Mouse (Mus musculus): ENCODE results near the gene Gm10100. TPM values are rescaled to one million over a fixed set of nuclear protein-coding genes. Genes with fewer than 3 reads are reported as not detected.
"Not testable (repeated sequence)": the region's sequence is repeated elsewhere in the genome, so short reads cannot be mapped to it uniquely, and the experiment has no call there.

Gene Gm10100
- polyA plus RNA-seq, 1 experiment = not detected

DNA sequence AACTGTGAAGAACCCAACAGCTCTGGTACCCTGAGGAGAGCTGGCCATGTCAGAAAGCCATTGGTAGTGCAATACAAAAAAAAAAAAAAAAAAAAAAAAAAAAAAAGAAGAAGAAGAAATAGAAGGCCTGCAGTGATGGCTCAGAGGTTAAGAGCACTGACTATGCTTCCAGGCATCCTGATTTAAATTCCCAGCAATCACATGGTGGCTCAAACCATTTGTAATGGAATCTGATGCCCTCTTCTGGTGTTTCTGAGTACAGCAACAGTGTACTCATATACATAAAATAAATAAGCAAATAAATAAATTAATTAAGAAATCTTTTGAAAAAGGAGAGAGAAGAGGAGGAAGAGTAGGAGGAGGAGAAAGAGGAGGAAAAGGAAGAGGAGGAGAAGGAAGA, 27.2 kb downstream of the Gm10100 start:
- no peak overlapping the region for H3K27ac ChIP-seq (ENCODE audit: control insufficient read depth, insufficient read depth, low read depth, low read length)
- H3K4me3 ChIP-seq (ENCODE audit: control insufficient read depth, low read depth, low read length) = no peak overlapping the region
- no peaks in the 10 kb centered on the region for H3K36me3 ChIP-seq (ENCODE audit: control insufficient read depth, insufficient read depth, low read length)
- TF ChIP-seq CTCF (IDR thresholded peaks at IDR 0.05; ENCODE audit: control insufficient read depth, insufficient read depth, insufficient replicate concordance, low read depth, low read length) (no peak), POLR2A (IDR thresholded peaks at IDR 0.05; ENCODE audit: control insufficient read depth, low read depth, low read length) (no peak)
- no peaks in the 10 kb centered on the region for H3K27me3 ChIP-seq (ENCODE audit: control insufficient read depth, insufficient read depth, low read length)
- H3K4me1 ChIP-seq (ENCODE audit: control insufficient read depth, insufficient read depth, low read length) = no peaks in the 10 kb centered on the region

DNA sequence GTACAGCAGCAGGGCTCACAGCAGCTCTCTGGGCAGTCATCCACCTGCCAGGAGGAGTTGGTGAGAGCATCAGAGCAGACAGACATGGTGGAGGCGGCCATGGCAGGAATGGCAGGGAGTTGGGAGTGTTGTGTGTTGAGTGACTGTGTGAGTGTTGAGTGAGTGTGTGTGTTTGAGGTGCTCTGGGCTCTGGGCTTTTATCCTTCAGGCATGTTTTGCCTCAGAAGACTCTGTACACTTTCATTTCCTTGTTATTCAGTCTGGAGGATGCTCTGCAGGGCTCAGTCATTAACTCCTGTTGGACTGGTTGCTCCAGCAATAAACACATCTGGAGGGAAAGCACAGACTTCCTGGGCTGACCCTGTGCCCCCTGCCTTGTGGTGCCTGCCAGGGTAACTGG, 33.3 kb downstream of the Gm10100 start, which contains the start of gene Gm3233:
TSS of gene Gm3233 (minus strand) at position 101 of the 400 bp plus-strand sequence.
- H3K27me3 ChIP-seq (ENCODE audit: control insufficient read depth, insufficient read depth, low read length); H3K4me1 ChIP-seq (ENCODE audit: control insufficient read depth, insufficient read depth, low read length); H3K27ac ChIP-seq (ENCODE audit: control insufficient read depth, insufficient read depth, low read depth, low read length): not testable (repeated sequence)

DNA sequence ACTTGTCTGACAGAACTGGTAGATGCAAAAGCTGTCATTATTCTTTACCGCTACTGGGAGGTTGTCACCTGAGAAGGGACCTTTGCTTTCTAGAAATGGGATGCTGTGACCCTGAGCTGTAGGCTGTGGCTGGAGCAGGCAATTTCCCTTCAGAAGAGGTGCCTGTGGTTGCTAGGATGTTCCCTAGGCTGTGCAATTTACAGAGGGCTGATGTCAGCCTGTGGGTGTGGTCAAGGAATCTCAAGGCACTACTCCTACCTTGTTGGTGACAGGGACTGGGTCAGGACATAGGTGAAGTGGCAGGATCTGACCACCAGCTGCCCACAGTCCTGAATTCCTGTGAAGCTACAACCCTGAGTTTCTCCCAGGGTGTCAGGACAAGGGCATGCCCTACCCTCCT, 43.4 kb downstream of the Gm10100 start:
- Histone ChIP-seq H3K4me1 (ENCODE audit: control insufficient read depth, insufficient read depth, low read length) (no peaks in the 10 kb centered on the region), H3K27me3 (ENCODE audit: control insufficient read depth, insufficient read depth, low read length) (no peaks in the 10 kb centered on the region), H3K4me3 (ENCODE audit: control insufficient read depth, low read depth, low read length) (no peak overlapping the region), H3K36me3 (ENCODE audit: control insufficient read depth, insufficient read depth, low read length) (no peaks in the 10 kb centered on the region), H3K27ac (ENCODE audit: control insufficient read depth, insufficient read depth, low read depth, low read length) (no peak overlapping the region)
- no peak for TF ChIP-seq POLR2A (IDR thresholded peaks at IDR 0.05; ENCODE audit: control insufficient read depth, low read depth, low read length)
- no peak for TF ChIP-seq CTCF (IDR thresholded peaks at IDR 0.05; ENCODE audit: control insufficient read depth, insufficient read depth, insufficient replicate concordance, low read depth, low read length)

More for the DNA sequence above, 33.3 kb downstream of the Gm10100 start, which contains the start of gene Gm3233:
- not testable (repeated sequence) for H3K36me3 ChIP-seq (ENCODE audit: control insufficient read depth, insufficient read depth, low read length); H3K4me3 ChIP-seq (ENCODE audit: control insufficient read depth, low read depth, low read length)

DNA sequence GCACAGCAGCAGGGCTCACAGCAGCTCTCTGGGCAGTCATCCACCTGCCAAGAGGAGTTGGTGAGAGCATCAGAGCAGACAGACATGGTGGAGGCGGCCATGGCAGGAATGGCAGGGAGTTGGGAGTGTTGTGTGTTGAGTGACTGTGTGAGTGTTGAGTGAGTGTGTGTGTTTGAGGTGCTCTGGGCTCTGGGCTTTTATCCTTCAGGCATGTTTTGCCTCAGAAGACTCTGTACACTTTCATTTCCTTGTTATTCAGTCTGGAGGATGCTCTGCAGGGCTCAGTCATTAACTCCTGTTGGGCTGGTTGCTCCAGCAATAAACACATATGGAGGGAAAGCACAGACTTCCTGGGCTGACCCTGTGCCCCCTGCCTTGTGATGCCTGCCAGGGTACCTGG, 44.9 kb downstream of the Gm10100 start, which contains the start of gene Gm3238:
TSS of gene Gm3238 (minus strand) at position 101 of the 400 bp plus-strand sequence.
- not testable (repeated sequence) for H3K27me3 ChIP-seq (ENCODE audit: control insufficient read depth, insufficient read depth, low read length); H3K36me3 ChIP-seq (ENCODE audit: control insufficient read depth, insufficient read depth, low read length); H3K4me1 ChIP-seq (ENCODE audit: control insufficient read depth, insufficient read depth, low read length); H3K4me3 ChIP-seq (ENCODE audit: control insufficient read depth, low read depth, low read length); H3K27ac ChIP-seq (ENCODE audit: control insufficient read depth, insufficient read depth, low read depth, low read length)

DNA sequence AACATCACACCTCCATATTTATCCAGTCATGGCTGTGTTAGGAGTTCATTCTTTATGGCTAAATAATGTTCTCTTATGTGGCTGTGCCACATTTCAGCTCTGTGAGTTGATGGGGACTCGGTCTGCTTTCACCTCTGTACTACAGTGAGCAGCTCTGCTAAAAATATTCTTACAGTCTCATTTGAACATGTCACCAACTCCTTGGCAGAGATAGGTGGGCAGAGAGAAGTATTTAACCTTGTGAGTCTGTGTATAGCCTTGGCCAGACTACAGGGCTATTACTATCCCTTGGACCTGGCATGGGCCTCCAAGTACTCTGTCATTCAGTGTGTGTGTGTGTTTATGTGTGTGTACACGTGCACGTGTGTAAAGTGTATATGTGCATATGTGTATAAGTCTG, 45.9 kb downstream of the Gm10100 start:
- H3K27ac ChIP-seq (ENCODE audit: control insufficient read depth, insufficient read depth, low read depth, low read length); H3K4me1 ChIP-seq (ENCODE audit: control insufficient read depth, insufficient read depth, low read length); H3K36me3 ChIP-seq (ENCODE audit: control insufficient read depth, insufficient read depth, low read length); H3K4me3 ChIP-seq (ENCODE audit: control insufficient read depth, low read depth, low read length); H3K27me3 ChIP-seq (ENCODE audit: control insufficient read depth, insufficient read depth, low read length): not testable (repeated sequence)

Other genes with a start within 250 kb of the Gm10100 start
- 10.4 and 10.7 TPM in 2 replicates for gene Fam207a, start 210.7 kb upstream of the Gm10100 start, polyA plus RNA-seq (2012; rRNA removed)
- gene Itgb2, start 196.2 kb upstream of the Gm10100 start, polyA plus RNA-seq (2012; rRNA removed) = 0.77 and 0.81 TPM in 2 replicates
- gene Pttg1ip, start 144.8 kb upstream of the Gm10100 start, polyA plus RNA-seq (2012; rRNA removed) = 127 and 131 TPM in 2 replicates
- 83.1 and 88.6 TPM in 2 replicates for gene Sumo3, start 120.4 kb upstream of the Gm10100 start, polyA plus RNA-seq (2012; rRNA removed)
- gene Gm49325, start 120.3 kb upstream of the Gm10100 start, polyA plus RNA-seq (2012; rRNA removed) = 0.72 TPM in 1 of 2 replicates, not detected in the other
- gene Ube2g2, start 104.2 kb upstream of the Gm10100 start, polyA plus RNA-seq (2012; rRNA removed) = 66.1 and 70.3 TPM in 2 replicates
- 0.07 and 0.73 TPM in 2 replicates for gene Tspear, start 39.9 kb upstream of the Gm10100 start, polyA plus RNA-seq (2012; rRNA removed)
- gene Gm19402, start 35.7 kb upstream of the Gm10100 start, polyA plus RNA-seq (2012; rRNA removed) = not detected in 2 replicates
- not detected in 2 replicates for gene Gm9508, start 29.3 kb upstream of the Gm10100 start, polyA plus RNA-seq (2012; rRNA removed)
- gene Gm10272, start 19.9 kb upstream of the Gm10100 start, polyA plus RNA-seq (2012; rRNA removed) = not detected in 2 replicates
- not detected in 2 replicates for gene Gm10024, start 15.0 kb upstream of the Gm10100 start, polyA plus RNA-seq (2012; rRNA removed)
- gene Gm10142, start 10.7 kb upstream of the Gm10100 start, polyA plus RNA-seq (2012; rRNA removed) = not detected in 2 replicates
- gene Krtap12-1, start 5.9 kb upstream of the Gm10100 start, polyA plus RNA-seq (2012; rRNA removed) = not detected in 2 replicates
- gene Gm18596, start 16.2 kb downstream of the Gm10100 start, polyA plus RNA-seq (2012; rRNA removed) = not detected in 2 replicates
- gene Gm9736, start 24.9 kb downstream of the Gm10100 start, polyA plus RNA-seq (2012; rRNA removed) = not detected in 2 replicates
- gene Gm3233, start 33.2 kb downstream of the Gm10100 start, polyA plus RNA-seq (2012; rRNA removed) = not detected in 2 replicates
- gene Gm3238, start 44.8 kb downstream of the Gm10100 start, polyA plus RNA-seq (2012; rRNA removed) = not detected in 2 replicates
- gene Gm7138, start 50.5 kb downstream of the Gm10100 start, polyA plus RNA-seq (2012; rRNA removed) = not detected in 2 replicates
- not detected in 2 replicates for gene Gm3250, start 56.1 kb downstream of the Gm10100 start, polyA plus RNA-seq (2012; rRNA removed)
- not detected in 2 replicates for gene Gm7137, start 61.7 kb downstream of the Gm10100 start, polyA plus RNA-seq (2012; rRNA removed)
- not detected in 2 replicates for gene Gm9639, start 68.6 kb downstream of the Gm10100 start, polyA plus RNA-seq (2012; rRNA removed)
- not detected in 2 replicates for gene Gm19668, start 72.6 kb downstream of the Gm10100 start, polyA plus RNA-seq (2012; rRNA removed)
- not detected in 2 replicates for gene Gm9507, start 85.4 kb downstream of the Gm10100 start, polyA plus RNA-seq (2012; rRNA removed)
- gene Gm2696, start 88.2 kb downstream of the Gm10100 start, polyA plus RNA-seq (2012; rRNA removed) = not detected in 2 replicates
- 1.2 and 1.4 TPM in 2 replicates for gene Krtap10-4, start 100.6 kb downstream of the Gm10100 start, polyA plus RNA-seq (2012; rRNA removed)
- gene Krtap10-10, start 109.5 kb downstream of the Gm10100 start, polyA plus RNA-seq (2012; rRNA removed) = not detected in 2 replicates
- gene Gm36176, start 120.3 kb downstream of the Gm10100 start, polyA plus RNA-seq (2012; rRNA removed) = not detected in 2 replicates
- not detected in 2 replicates for gene Gm10318, start 126.4 kb downstream of the Gm10100 start, polyA plus RNA-seq (2012; rRNA removed)
- not detected in 2 replicates for gene Gm3285, start 135.5 kb downstream of the Gm10100 start, polyA plus RNA-seq (2012; rRNA removed)
- 0.57 and 1.1 TPM in 2 replicates for gene Lrrc3, start 176.1 kb downstream of the Gm10100 start, polyA plus RNA-seq (2012; rRNA removed)
- 0.17 and 0.30 TPM in 2 replicates for gene Trpm2, start 244.1 kb downstream of the Gm10100 start, polyA plus RNA-seq (2012; rRNA removed)

Data from testis, adult 2 months (tissue).